Mouse (Mus musculus): ENCODE measurements around the gene Gm9945. TPM values are rescaled to one million over a fixed set of nuclear protein-coding genes. Genes with fewer than 3 reads are reported as not detected.

Gm9945 gene
- total RNA-seq, 2 experiments from 2014 or later: not detected

- peak; percentile 56 for ATAC-seq (replicated peaks; ENCODE audit: low FRiP score, poor library complexity, severe bottlenecking)
Measured at GRCm38 (mm10) chr11:53519207-53520121, 39.5 kb downstream of the Gm9945 start, which contains the start of gene Sept8. Sept8 (plus strand) TSS chr11:53519257.

GRCm38 (mm10) chr11:53520122-53520978, 40.4 kb downstream of the Gm9945 start:
- peak; percentile 77 for ATAC-seq (replicated peaks; ENCODE audit: low FRiP score, poor library complexity, severe bottlenecking)

- ATAC-seq (replicated peaks; ENCODE audit: low FRiP score, poor library complexity, severe bottlenecking): peak; percentile 8
Measured at GRCm38 (mm10) chr11:53521120-53521820, 41.3 kb downstream of the Gm9945 start.

- ATAC-seq (replicated peaks; ENCODE audit: low FRiP score, poor library complexity, severe bottlenecking): peak; percentile 62
Measured at GRCm38 (mm10) chr11:53521821-53522131, 41.8 kb downstream of the Gm9945 start.

- no peak for ATAC-seq (replicated peaks; ENCODE audit: low FRiP score, poor library complexity, severe bottlenecking)
Measured at GRCm38 (mm10) chr11:53522362-53522761, 42.4 kb downstream of the Gm9945 start.

GRCm38 (mm10) chr11:53522930-53523329, 43.0 kb downstream of the Gm9945 start:
- no peak for ATAC-seq (replicated peaks; ENCODE audit: low FRiP score, poor library complexity, severe bottlenecking)

- ATAC-seq (replicated peaks; ENCODE audit: low FRiP score, poor library complexity, severe bottlenecking): no peak
Measured at GRCm38 (mm10) chr11:53523545-53524405, 43.8 kb downstream of the Gm9945 start.

- no peak for ATAC-seq (replicated peaks; ENCODE audit: low FRiP score, poor library complexity, severe bottlenecking)
Measured at GRCm38 (mm10) chr11:53524905-53525304, 44.9 kb downstream of the Gm9945 start.

GRCm38 (mm10) chr11:53525461-53525860, 45.5 kb downstream of the Gm9945 start:
- no peak for ATAC-seq (replicated peaks; ENCODE audit: low FRiP score, poor library complexity, severe bottlenecking)

GRCm38 (mm10) chr11:53528397-53529252, 48.7 kb downstream of the Gm9945 start:
- 0 out of 2 replicates have a peak, but pooled peaks have one; percentile 36 for ATAC-seq (replicated peaks; ENCODE audit: low FRiP score, poor library complexity, severe bottlenecking)

GRCm38 (mm10) chr11:53529253-53529557, 49.2 kb downstream of the Gm9945 start:
- ATAC-seq (replicated peaks; ENCODE audit: low FRiP score, poor library complexity, severe bottlenecking): no peak

- no peak for ATAC-seq (replicated peaks; ENCODE audit: low FRiP score, poor library complexity, severe bottlenecking)
Measured at GRCm38 (mm10) chr11:53530001-53530400, 50.0 kb downstream of the Gm9945 start.

Other genes with a start within 250 kb of the Gm9945 start
- gene Hspa4, start 179.7 kb upstream of the Gm9945 start, total RNA-seq (2015; ENCODE audit: low replicate concordance): 36.5 and 48.7 TPM in 2 replicates
- 101 and 152 TPM in 2 replicates for gene Hspa4, start 179.7 kb upstream of the Gm9945 start, total RNA-seq (2017; ENCODE audit: low replicate concordance)
- gene Zcchc10, start 155.5 kb upstream of the Gm9945 start, total RNA-seq (2015; ENCODE audit: low replicate concordance): 4.7 and 19.3 TPM in 2 replicates
- 0.39 and 4.0 TPM in 2 replicates for gene Zcchc10, start 155.5 kb upstream of the Gm9945 start, total RNA-seq (2017; ENCODE audit: low replicate concordance)
- gene Aff4, start 129.3 kb upstream of the Gm9945 start, total RNA-seq (2015; ENCODE audit: low replicate concordance): 23.9 and 67.4 TPM in 2 replicates
- gene Aff4, start 129.3 kb upstream of the Gm9945 start, total RNA-seq (2017; ENCODE audit: low replicate concordance): 20.7 and 27.0 TPM in 2 replicates
- gene Leap2, start 57.0 kb upstream of the Gm9945 start, total RNA-seq (2015; ENCODE audit: low replicate concordance): not detected in 2 replicates
- not detected in 2 replicates for gene Leap2, start 57.0 kb upstream of the Gm9945 start, total RNA-seq (2017; ENCODE audit: low replicate concordance)
- gene Uqcrq, start 49.3 kb upstream of the Gm9945 start, total RNA-seq (2015; ENCODE audit: low replicate concordance): 79.2 and 113 TPM in 2 replicates
- gene Uqcrq, start 49.3 kb upstream of the Gm9945 start, total RNA-seq (2017; ENCODE audit: low replicate concordance): 29.4 and 33.0 TPM in 2 replicates
- not detected in 2 replicates for gene Gdf9, start 49.1 kb upstream of the Gm9945 start, total RNA-seq (2015; ENCODE audit: low replicate concordance)
- 0.77 TPM in 1 of 2 replicates, not detected in the other for gene Gdf9, start 49.1 kb upstream of the Gm9945 start, total RNA-seq (2017; ENCODE audit: low replicate concordance)
- not detected in 2 replicates for gene Gm10447, start 23.1 kb upstream of the Gm9945 start, total RNA-seq (2015; ENCODE audit: low replicate concordance)
- gene Gm10447, start 23.1 kb upstream of the Gm9945 start, total RNA-seq (2017; ENCODE audit: low replicate concordance): not detected in 2 replicates
- gene Shroom1, start 23.0 kb upstream of the Gm9945 start, total RNA-seq (2015; ENCODE audit: low replicate concordance): not detected in 2 replicates
- not detected in 2 replicates for gene Shroom1, start 23.0 kb upstream of the Gm9945 start, total RNA-seq (2017; ENCODE audit: low replicate concordance)
- not detected in 2 replicates for gene Gm9837, start 9.7 kb upstream of the Gm9945 start, total RNA-seq (2015; ENCODE audit: low replicate concordance)
- not detected in 2 replicates for gene Gm9837, start 9.7 kb upstream of the Gm9945 start, total RNA-seq (2017; ENCODE audit: low replicate concordance)
- 29.9 and 42.8 TPM in 2 replicates for gene Sowaha, start 108 bp downstream of the Gm9945 start, total RNA-seq (2015; ENCODE audit: low replicate concordance)
- gene Sowaha, start 108 bp downstream of the Gm9945 start, total RNA-seq (2017; ENCODE audit: low replicate concordance): 36.8 and 50.7 TPM in 2 replicates
- 143 and 148 TPM in 2 replicates for gene Sept8, start 39.1 kb downstream of the Gm9945 start, total RNA-seq (2015; ENCODE audit: low replicate concordance)
- gene Sept8, start 39.1 kb downstream of the Gm9945 start, total RNA-seq (2017; ENCODE audit: low replicate concordance): 101 and 111 TPM in 2 replicates
- gene Kif3a, start 87.2 kb downstream of the Gm9945 start, total RNA-seq (2015; ENCODE audit: low replicate concordance): 1.3 and 10.5 TPM in 2 replicates
- gene Kif3a, start 87.2 kb downstream of the Gm9945 start, total RNA-seq (2017; ENCODE audit: low replicate concordance): 3.5 and 4.6 TPM in 2 replicates
- 6.8 TPM in 1 of 2 replicates, not detected in the other for gene Il4, start 138.5 kb downstream of the Gm9945 start, total RNA-seq (2015; ENCODE audit: low replicate concordance)
- gene Il4, start 138.5 kb downstream of the Gm9945 start, total RNA-seq (2017; ENCODE audit: low replicate concordance): not detected in 2 replicates
- not detected in 2 replicates for gene Il13, start 154.5 kb downstream of the Gm9945 start, total RNA-seq (2015; ENCODE audit: low replicate concordance)
- gene Il13, start 154.5 kb downstream of the Gm9945 start, total RNA-seq (2017; ENCODE audit: low replicate concordance): not detected in 2 replicates
- 23.1 and 46.5 TPM in 2 replicates for gene Rad50, start 227.2 kb downstream of the Gm9945 start, total RNA-seq (2015; ENCODE audit: low replicate concordance)
- 26.7 and 30.7 TPM in 2 replicates for gene Rad50, start 227.2 kb downstream of the Gm9945 start, total RNA-seq (2017; ENCODE audit: low replicate concordance)
- gene Il5, start 240.6 kb downstream of the Gm9945 start, total RNA-seq (2015; ENCODE audit: low replicate concordance): not detected in 2 replicates
- not detected in 2 replicates for gene Il5, start 240.6 kb downstream of the Gm9945 start, total RNA-seq (2017; ENCODE audit: low replicate concordance)